Mouse (Mus musculus): ENCODE measurements around the gene Mfsd4a.
A peak's percentile ranks its signal among the peaks of the same experiment; 100 is the strongest.

Mfsd4a gene

GRCm38 (mm10) chr1:132069436-132069835 is 1.6 kb upstream of the Mfsd4a start:
- no peak for DNase-seq (ENCODE audit: inconsistent age in 2 of 2, low spot score in 1 of 2)

GRCm38 (mm10) chr1:132065475-132066172 is 2.2 kb downstream of the Mfsd4a start:
- no peak for DNase-seq (ENCODE audit: inconsistent age in 2 of 2, low spot score in 1 of 2)

GRCm38 (mm10) chr1:132065001-132065400 is 2.9 kb downstream of the Mfsd4a start:
- peak in 1 of 2 experiments; percentile 67 for DNase-seq (ENCODE audit: inconsistent age in 2 of 2, low spot score in 1 of 2)

- DNase-seq (ENCODE audit: inconsistent age in 2 of 2, low spot score in 1 of 2): peak; percentile 64 to 79
Measured at GRCm38 (mm10) chr1:132063096-132063495, 4.8 kb downstream of the Mfsd4a start.

- no peak for DNase-seq (ENCODE audit: inconsistent age in 2 of 2, low spot score in 1 of 2)
Measured at GRCm38 (mm10) chr1:132061750-132062541, 5.9 kb downstream of the Mfsd4a start.

GRCm38 (mm10) chr1:132060036-132060769 is 7.7 kb downstream of the Mfsd4a start:
- no peak for DNase-seq (ENCODE audit: inconsistent age in 2 of 2, low spot score in 1 of 2)

GRCm38 (mm10) chr1:132058558-132058957 is 9.3 kb downstream of the Mfsd4a start:
- no peak for DNase-seq (ENCODE audit: inconsistent age in 2 of 2, low spot score in 1 of 2)

GRCm38 (mm10) chr1:132055054-132055664 is 12.7 kb downstream of the Mfsd4a start:
- DNase-seq (ENCODE audit: inconsistent age in 2 of 2, low spot score in 1 of 2): no peak

GRCm38 (mm10) chr1:132054387-132054786 is 13.5 kb downstream of the Mfsd4a start:
- DNase-seq (ENCODE audit: inconsistent age in 2 of 2, low spot score in 1 of 2): no peak

- no peak for DNase-seq (ENCODE audit: inconsistent age in 2 of 2, low spot score in 1 of 2)
Measured at GRCm38 (mm10) chr1:132051746-132052145, 16.1 kb downstream of the Mfsd4a start.

GRCm38 (mm10) chr1:132046143-132046735 is 21.6 kb downstream of the Mfsd4a start:
- peak; percentile 60 to 87 for DNase-seq (ENCODE audit: inconsistent age in 2 of 2, low spot score in 1 of 2)

- DNase-seq (ENCODE audit: inconsistent age in 2 of 2, low spot score in 1 of 2): no peak
Measured at GRCm38 (mm10) chr1:132043759-132044158, 24.1 kb downstream of the Mfsd4a start.

GRCm38 (mm10) chr1:132040201-132040621 is 27.7 kb downstream of the Mfsd4a start:
- peak in 1 of 2 experiments; percentile 35 for DNase-seq (ENCODE audit: inconsistent age in 2 of 2, low spot score in 1 of 2)

GRCm38 (mm10) chr1:132038753-132039152 is 29.1 kb downstream of the Mfsd4a start:
- DNase-seq (ENCODE audit: inconsistent age in 2 of 2, low spot score in 1 of 2): no peak

GRCm38 (mm10) chr1:132037746-132038145 is 30.1 kb downstream of the Mfsd4a start:
- peak; percentile 52 to 69 for DNase-seq (ENCODE audit: inconsistent age in 2 of 2, low spot score in 1 of 2)

GRCm38 (mm10) chr1:132032172-132032571 is 35.7 kb downstream of the Mfsd4a start:
- no peak for DNase-seq (ENCODE audit: inconsistent age in 2 of 2, low spot score in 1 of 2)

GRCm38 (mm10) chr1:132030574-132030973 is 37.3 kb downstream of the Mfsd4a start:
- no peak for DNase-seq (ENCODE audit: inconsistent age in 2 of 2, low spot score in 1 of 2)

GRCm38 (mm10) chr1:132028413-132028812 is 39.4 kb downstream of the Mfsd4a start:
- DNase-seq (ENCODE audit: inconsistent age in 2 of 2, low spot score in 1 of 2): no peak

- no peak for DNase-seq (ENCODE audit: inconsistent age in 2 of 2, low spot score in 1 of 2)
Measured at GRCm38 (mm10) chr1:132027978-132028377, 39.9 kb downstream of the Mfsd4a start.

- no peak for DNase-seq (ENCODE audit: inconsistent age in 2 of 2, low spot score in 1 of 2)
Measured at GRCm38 (mm10) chr1:132026925-132027646, 40.8 kb downstream of the Mfsd4a start.

Measured in adrenal gland, adult (tissue).